Mouse (Mus musculus): ENCODE measurements around the gene Clint1. TPM values are rescaled to one million over a fixed set of nuclear protein-coding genes. Genes with fewer than 3 reads are reported as not detected.

The Clint1 gene
- polyA plus RNA-seq, 1 experiment from 2014 or later, result 84.5 TPM

DNA sequence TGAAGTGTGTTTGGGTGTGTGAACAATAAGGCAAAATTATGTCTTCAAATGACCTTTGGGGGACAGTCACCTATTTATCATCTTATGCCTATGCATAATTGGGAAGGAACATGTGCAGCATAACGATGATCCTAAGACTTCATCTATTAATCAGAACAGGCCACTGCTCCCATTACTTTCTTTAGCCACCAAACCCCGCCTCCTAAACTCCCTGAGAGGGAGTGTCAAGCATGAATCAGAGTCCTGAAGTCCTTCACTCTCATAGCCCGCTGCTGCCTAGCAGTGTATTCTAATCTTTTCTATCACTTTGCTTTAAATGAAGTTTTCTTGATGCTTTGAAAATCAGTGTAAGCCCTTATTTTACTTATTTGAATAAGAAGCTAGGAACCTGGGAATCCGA is 2.6 kb upstream of the Clint1 start:
- Histone ChIP-seq H3K36me3 (no peaks in the 10 kb centered on the region), H3K4me2 (no peak overlapping the region), H3K27ac (no peak overlapping the region), H3K4me1 (peaks cover 19% of the 10 kb centered on the region), H3K9ac (no peak overlapping the region), H3K4me3 (no peak overlapping the region), H3K27me3 (peaks cover 8% of the 10 kb centered on the region; the same call in 1 of the 2 replicates), H3K9me3 (no peaks in the 10 kb centered on the region)
- WGBS, result 78% methylated on average over 4 of the region's 4 CpGs
- no peak for ATAC-seq (ENCODE audit: insufficient number of reproducible peaks, low FRiP score, low TSS enrichment, low read depth)

DNA sequence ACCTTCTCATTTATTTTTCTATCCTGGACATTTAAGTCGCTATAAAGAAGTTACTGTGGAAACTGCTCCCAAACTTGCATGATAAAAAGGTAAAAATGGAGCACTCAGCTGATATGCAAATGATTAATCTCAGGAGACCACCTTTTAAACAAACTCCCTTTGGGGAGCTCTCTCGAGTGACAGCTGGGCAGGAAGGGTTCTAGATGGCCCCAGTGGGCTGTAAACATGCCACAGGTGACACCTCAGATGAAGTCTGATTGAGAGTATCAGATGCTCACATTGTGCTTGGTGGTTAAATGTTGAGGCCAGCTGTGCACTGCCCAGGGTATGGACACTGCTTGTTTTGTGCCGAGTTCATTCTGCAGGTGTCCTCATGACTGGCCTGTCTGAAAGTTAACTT is 2.0 kb upstream of the Clint1 start:
- no peak for ATAC-seq (ENCODE audit: insufficient number of reproducible peaks, low FRiP score, low TSS enrichment, low read depth)
- no peaks in the 10 kb centered on the region for H3K36me3 ChIP-seq
- peaks cover 25% of the 10 kb centered on the region for H3K4me1 ChIP-seq
- no peak overlapping the region for H3K4me3 ChIP-seq
- WGBS, result 43% methylated on average over 3 of the region's 3 CpGs
- no peak overlapping the region for H3K4me2 ChIP-seq
- no peaks in the 10 kb centered on the region for H3K9me3 ChIP-seq
- no peak overlapping the region for H3K9ac ChIP-seq
- peaks cover 8% of the 10 kb centered on the region; the same call in 1 of the 2 replicates for H3K27me3 ChIP-seq
- H3K27ac ChIP-seq, result no peak overlapping the region

GRCm38 (mm10) chr11:45850317-45850716 is 1.5 kb upstream of the Clint1 start:
- no peak overlapping the region for H3K4me2 ChIP-seq
- WGBS, result 50% methylated on average over 3 of the region's 3 CpGs
- H3K9me3 ChIP-seq, result no peaks in the 10 kb centered on the region
- no peak overlapping the region for H3K4me3 ChIP-seq
- H3K36me3 ChIP-seq, result 0 out of 2 replicates have a peak, but pooled peaks cover 2% of the 10 kb centered on the region
- peaks cover 29% of the 10 kb centered on the region for H3K4me1 ChIP-seq
- H3K27me3 ChIP-seq, result peaks cover 8% of the 10 kb centered on the region; the same call in 1 of the 2 replicates
- H3K27ac ChIP-seq, result no peak overlapping the region
- no peak overlapping the region for H3K9ac ChIP-seq
- no peak for ATAC-seq (ENCODE audit: insufficient number of reproducible peaks, low FRiP score, low TSS enrichment, low read depth)

- H3K9ac ChIP-seq, result peak overlapping the region; percentile 95
- 1% methylated on average over 40 of the region's 58 CpGs for WGBS
- H3K4me3 ChIP-seq, result peak overlapping the region; percentile 97
- peak; percentile 63 for ATAC-seq (ENCODE audit: insufficient number of reproducible peaks, low FRiP score, low TSS enrichment, low read depth)
- H3K9me3 ChIP-seq, result no peaks in the 10 kb centered on the region
- peaks cover 8% of the 10 kb centered on the region; the same call in 1 of the 2 replicates for H3K27me3 ChIP-seq
- 0 out of 2 replicates have a peak, but pooled peaks cover 3% of the 10 kb centered on the region for H3K36me3 ChIP-seq
- peak overlapping the region; percentile 66 for H3K4me2 ChIP-seq
- H3K4me1 ChIP-seq, result peaks cover 37% of the 10 kb centered on the region
- H3K27ac ChIP-seq, result peak overlapping the region; percentile 80
Measured at GRCm38 (mm10) chr11:45852124-45852994, 508 bp downstream of the Clint1 start.

DNA sequence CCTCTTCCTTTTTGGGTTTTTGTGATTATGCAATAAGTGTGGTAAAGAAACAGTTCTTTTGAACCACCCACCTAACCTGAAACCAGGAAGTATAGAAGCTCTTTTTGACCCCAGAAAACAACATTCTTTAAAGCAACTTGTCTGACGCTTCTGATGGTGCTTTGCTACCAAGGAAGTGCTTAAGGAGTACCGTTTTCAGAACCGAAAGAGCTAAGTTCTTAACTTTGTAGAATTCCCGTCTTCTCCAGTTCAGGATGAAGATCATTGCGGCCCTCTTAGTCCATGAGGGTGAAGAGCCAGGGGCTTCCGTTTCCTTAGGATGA is 1.1 kb downstream of the Clint1 start:
- Histone ChIP-seq H3K4me2 (peak overlapping the region; percentile 66), H3K4me1 (peaks cover 32% of the 10 kb centered on the region), H3K27me3 (peaks cover 8% of the 10 kb centered on the region; the same call in 1 of the 2 replicates), H3K36me3 (0 out of 2 replicates have a peak, but pooled peaks cover 3% of the 10 kb centered on the region), H3K4me3 (peak overlapping the region; percentile 97), H3K27ac (no peak overlapping the region), H3K9me3 (no peaks in the 10 kb centered on the region), H3K9ac (peak overlapping the region; percentile 95; the same call in 1 of the 2 replicates)
- 51% methylated on average over 6 of the region's 6 CpGs for WGBS
- ATAC-seq (ENCODE audit: insufficient number of reproducible peaks, low FRiP score, low TSS enrichment, low read depth), result no peak

GRCm38 (mm10) chr11:45853916-45854315 is 2.1 kb downstream of the Clint1 start:
- ATAC-seq (ENCODE audit: insufficient number of reproducible peaks, low FRiP score, low TSS enrichment, low read depth), result no peak
- H3K9me3 ChIP-seq, result no peaks in the 10 kb centered on the region
- H3K27me3 ChIP-seq, result peaks cover 8% of the 10 kb centered on the region; the same call in 1 of the 2 replicates
- 0 out of 2 replicates have a peak, but pooled peaks cover 7% of the 10 kb centered on the region for H3K36me3 ChIP-seq
- no peak overlapping the region for H3K27ac ChIP-seq
- H3K9ac ChIP-seq, result no peak overlapping the region
- no peak overlapping the region for H3K4me2 ChIP-seq
- peaks cover 30% of the 10 kb centered on the region for H3K4me1 ChIP-seq
- H3K4me3 ChIP-seq, result no peak overlapping the region
- 89% methylated on average over 2 of the region's 2 CpGs for WGBS

GRCm38 (mm10) chr11:45854381-45854780 is 2.5 kb downstream of the Clint1 start:
- 0 out of 2 replicates have a peak, but pooled peaks cover 7% of the 10 kb centered on the region for H3K36me3 ChIP-seq
- H3K4me2 ChIP-seq, result no peak overlapping the region
- WGBS, result 83% methylated on average over 7 of the region's 7 CpGs
- H3K9ac ChIP-seq, result no peak overlapping the region
- no peak for ATAC-seq (ENCODE audit: insufficient number of reproducible peaks, low FRiP score, low TSS enrichment, low read depth)
- H3K27ac ChIP-seq, result no peak overlapping the region
- peaks cover 8% of the 10 kb centered on the region; the same call in 1 of the 2 replicates for H3K27me3 ChIP-seq
- H3K9me3 ChIP-seq, result no peaks in the 10 kb centered on the region
- H3K4me3 ChIP-seq, result no peak overlapping the region
- peaks cover 30% of the 10 kb centered on the region for H3K4me1 ChIP-seq

GRCm38 (mm10) chr11:45855407-45856148 is 3.7 kb downstream of the Clint1 start:
- WGBS, result 72% methylated on average over 7 of the region's 7 CpGs
- no peak overlapping the region for H3K9ac ChIP-seq
- no peak overlapping the region for H3K4me2 ChIP-seq

GRCm38 (mm10) chr11:45856149-45856516 is 4.3 kb downstream of the Clint1 start:
- H3K27ac ChIP-seq, result no peak overlapping the region
- no peak overlapping the region for H3K4me2 ChIP-seq
- H3K9me3 ChIP-seq, result no peaks in the 10 kb centered on the region
- ATAC-seq (ENCODE audit: insufficient number of reproducible peaks, low FRiP score, low TSS enrichment, low read depth), result no peak
- no peak overlapping the region for H3K4me3 ChIP-seq
- H3K4me1 ChIP-seq, result peaks cover 30% of the 10 kb centered on the region
- no peaks in the 10 kb centered on the region for H3K27me3 ChIP-seq
- no peak overlapping the region for H3K9ac ChIP-seq
- 78% methylated on average over 6 of the region's 6 CpGs for WGBS
- peaks cover 15% of the 10 kb centered on the region for H3K36me3 ChIP-seq

More at GRCm38 (mm10) chr11:45855407-45856148, 3.7 kb downstream of the Clint1 start:
- no peak overlapping the region for H3K4me3 ChIP-seq
- no peaks in the 10 kb centered on the region for H3K27me3 ChIP-seq
- H3K4me1 ChIP-seq, result peaks cover 30% of the 10 kb centered on the region
- H3K36me3 ChIP-seq, result peaks cover 15% of the 10 kb centered on the region
- H3K9me3 ChIP-seq, result no peaks in the 10 kb centered on the region
- H3K27ac ChIP-seq, result no peak overlapping the region
- no peak for ATAC-seq (ENCODE audit: insufficient number of reproducible peaks, low FRiP score, low TSS enrichment, low read depth)

DNA sequence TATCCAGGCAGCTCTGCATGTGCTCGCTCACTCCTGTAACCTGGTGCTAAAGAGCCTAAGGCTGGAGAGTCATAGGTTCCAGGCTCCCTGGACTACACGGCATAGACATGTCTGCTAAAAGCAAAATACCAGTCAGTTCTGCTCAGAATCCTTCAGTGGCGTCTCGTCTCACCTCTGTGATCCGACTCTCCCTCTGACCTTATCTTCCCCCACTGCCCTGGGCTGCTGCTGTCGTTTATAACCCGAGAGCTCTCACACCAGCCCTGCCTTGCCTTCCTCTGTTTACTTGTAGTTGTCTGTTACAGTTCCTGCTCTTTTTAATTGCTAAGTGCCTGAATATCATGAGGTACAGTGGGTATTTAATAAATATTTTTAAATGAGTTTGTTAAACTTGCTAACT is 9.5 kb downstream of the Clint1 start:
- WGBS, result 62% methylated on average over 7 of the region's 7 CpGs
- H3K4me2 ChIP-seq, result no peak overlapping the region
- H3K36me3 ChIP-seq, result peaks cover 14% of the 10 kb centered on the region
- H3K9ac ChIP-seq, result no peak overlapping the region
- no peaks in the 10 kb centered on the region for H3K9me3 ChIP-seq
- H3K4me3 ChIP-seq, result no peak overlapping the region
- H3K4me1 ChIP-seq, result peaks cover 3% of the 10 kb centered on the region; the same call in 1 of the 2 replicates
- no peak overlapping the region for H3K27ac ChIP-seq
- H3K27me3 ChIP-seq, result no peaks in the 10 kb centered on the region
- ATAC-seq (ENCODE audit: insufficient number of reproducible peaks, low FRiP score, low TSS enrichment, low read depth), result no peak

- H3K9me3 ChIP-seq, result no peaks in the 10 kb centered on the region
- peaks cover 10% of the 10 kb centered on the region for H3K36me3 ChIP-seq
- 84% methylated on average over 3 of the region's 3 CpGs for WGBS
- no peak for ATAC-seq (ENCODE audit: insufficient number of reproducible peaks, low FRiP score, low TSS enrichment, low read depth)
- peaks cover 5% of the 10 kb centered on the region; the same call in 1 of the 2 replicates for H3K4me1 ChIP-seq
- no peaks in the 10 kb centered on the region for H3K27me3 ChIP-seq
- no peak overlapping the region for H3K9ac ChIP-seq
- H3K27ac ChIP-seq, result no peak overlapping the region
- no peak overlapping the region for H3K4me3 ChIP-seq
- H3K4me2 ChIP-seq, result no peak overlapping the region
Measured at GRCm38 (mm10) chr11:45864409-45864808, 12.6 kb downstream of the Clint1 start.

- WGBS, result 81% methylated on average over 2 of the region's 2 CpGs
- Histone ChIP-seq H3K27me3 (no peaks in the 10 kb centered on the region), H3K4me3 (no peak overlapping the region), H3K9me3 (no peaks in the 10 kb centered on the region), H3K9ac (no peak overlapping the region), H3K27ac (no peak overlapping the region), H3K4me1 (peaks cover 5% of the 10 kb centered on the region; the same call in 1 of the 2 replicates), H3K4me2 (no peak overlapping the region), H3K36me3 (0 out of 2 replicates have a peak, but pooled peaks cover 2% of the 10 kb centered on the region)
- ATAC-seq (ENCODE audit: insufficient number of reproducible peaks, low FRiP score, low TSS enrichment, low read depth), result no peak
Measured at GRCm38 (mm10) chr11:45865861-45866260, 14.0 kb downstream of the Clint1 start.
